Mouse (Mus musculus): ENCODE data around the gene Itgb5. TPM values are rescaled to one million over a fixed set of nuclear protein-coding genes. Genes with fewer than 3 reads are reported as not detected.

The Itgb5 gene
- polyA plus RNA-seq, 1 experiment: 59.7 TPM

- H3K9ac ChIP-seq (ENCODE audit: low read depth, poor library complexity, severe bottlenecking): no peak overlapping the region
- no peak overlapping the region for H3K4me3 ChIP-seq (ENCODE audit: low read depth, low read length)
- TF ChIP-seq EP300 (IDR thresholded peaks at IDR 0.05; ENCODE audit: insufficient read depth, low read depth, low read length): no peak
- no peak for TF ChIP-seq POLR2A (IDR thresholded peaks at IDR 0.05; ENCODE audit: insufficient read depth, low read length)
- no peak for TF ChIP-seq CTCF (IDR thresholded peaks at IDR 0.05; ENCODE audit: low read depth, low read length)
- peaks cover 6% of the 10 kb centered on the region for H3K9me3 ChIP-seq (replicated peaks; ENCODE audit: control insufficient read depth, insufficient read depth, low read length, poor library complexity, severe bottlenecking)
- no peaks in the 10 kb centered on the region for H3K36me3 ChIP-seq (ENCODE audit: control insufficient read depth, insufficient read depth, low read length, poor library complexity, severe bottlenecking)
- no peak overlapping the region for H3K27ac ChIP-seq (ENCODE audit: insufficient read depth, low read length)
- H3K4me1 ChIP-seq (ENCODE audit: control insufficient read depth, insufficient read depth, low read length): no peaks in the 10 kb centered on the region
- no peaks in the 10 kb centered on the region for H3K27me3 ChIP-seq (ENCODE audit: control insufficient read depth, insufficient read depth, low read length, poor library complexity, severe bottlenecking)
Measured at GRCm38 (mm10) chr16:33786657-33787390, 42.6 kb upstream of the Itgb5 start.

- Histone ChIP-seq H3K4me1 (ENCODE audit: control insufficient read depth, insufficient read depth, low read length) (peaks cover 4% of the 10 kb centered on the region), H3K27ac (ENCODE audit: insufficient read depth, low read length) (no peak within 1 kb of the TSS), H3K9ac (ENCODE audit: low read depth, poor library complexity, severe bottlenecking) (no peak within 1 kb of the TSS), H3K4me3 (ENCODE audit: low read depth, low read length) (no peak within 1 kb of the TSS), H3K36me3 (ENCODE audit: control insufficient read depth, insufficient read depth, low read length, poor library complexity, severe bottlenecking) (no peaks in the 10 kb centered on the region), H3K27me3 (ENCODE audit: control insufficient read depth, insufficient read depth, low read length, poor library complexity, severe bottlenecking) (no peaks in the 10 kb centered on the region), H3K9me3 (replicated peaks; ENCODE audit: control insufficient read depth, insufficient read depth, low read length, poor library complexity, severe bottlenecking) (peaks cover 6% of the 10 kb centered on the region)
- TF ChIP-seq POLR2A (IDR thresholded peaks at IDR 0.05; ENCODE audit: insufficient read depth, low read length) (no peak), CTCF (IDR thresholded peaks at IDR 0.05; ENCODE audit: low read depth, low read length) (no peak), EP300 (IDR thresholded peaks at IDR 0.05; ENCODE audit: insufficient read depth, low read depth, low read length) (no peak)
Measured at GRCm38 (mm10) chr16:33793846-33794791, 35.3 kb upstream of the Itgb5 start, which contains the start of gene Muc13. Gene Muc13, plus strand, starts transcription at chr16:33794037.

- TF ChIP-seq CTCF (IDR thresholded peaks at IDR 0.05; ENCODE audit: low read depth, low read length) (no peak), POLR2A (IDR thresholded peaks at IDR 0.05; ENCODE audit: insufficient read depth, low read length) (no peak)
- Histone ChIP-seq H3K27me3 (ENCODE audit: control insufficient read depth, insufficient read depth, low read length, poor library complexity, severe bottlenecking) (no peaks in the 10 kb centered on the region), H3K27ac (ENCODE audit: insufficient read depth, low read length) (no peak overlapping the region), H3K4me3 (ENCODE audit: low read depth, low read length) (no peak overlapping the region), H3K9ac (ENCODE audit: low read depth, poor library complexity, severe bottlenecking) (no peak overlapping the region), H3K9me3 (replicated peaks; ENCODE audit: control insufficient read depth, insufficient read depth, low read length, poor library complexity, severe bottlenecking) (peaks cover 1% of the 10 kb centered on the region; the same call in 1 of the 2 replicates), H3K36me3 (ENCODE audit: control insufficient read depth, insufficient read depth, low read length, poor library complexity, severe bottlenecking) (no peaks in the 10 kb centered on the region), H3K4me1 (ENCODE audit: control insufficient read depth, insufficient read depth, low read length) (peaks cover 4% of the 10 kb centered on the region)
Measured at GRCm38 (mm10) chr16:33795106-33795505, 34.4 kb upstream of the Itgb5 start.

GRCm38 (mm10) chr16:33795887-33796286 lies 33.6 kb upstream of the Itgb5 start:
- Histone ChIP-seq H3K9me3 (replicated peaks; ENCODE audit: control insufficient read depth, insufficient read depth, low read length, poor library complexity, severe bottlenecking) (no peaks in the 10 kb centered on the region), H3K9ac (ENCODE audit: low read depth, poor library complexity, severe bottlenecking) (no peak overlapping the region), H3K4me3 (ENCODE audit: low read depth, low read length) (no peak overlapping the region), H3K4me1 (ENCODE audit: control insufficient read depth, insufficient read depth, low read length) (peaks cover 4% of the 10 kb centered on the region), H3K27me3 (ENCODE audit: control insufficient read depth, insufficient read depth, low read length, poor library complexity, severe bottlenecking) (no peaks in the 10 kb centered on the region), H3K27ac (ENCODE audit: insufficient read depth, low read length) (no peak overlapping the region), H3K36me3 (ENCODE audit: control insufficient read depth, insufficient read depth, low read length, poor library complexity, severe bottlenecking) (no peaks in the 10 kb centered on the region)
- no peak for TF ChIP-seq POLR2A (IDR thresholded peaks at IDR 0.05; ENCODE audit: insufficient read depth, low read length)
- no peak for TF ChIP-seq EP300 (IDR thresholded peaks at IDR 0.05; ENCODE audit: insufficient read depth, low read depth, low read length)

GRCm38 (mm10) chr16:33796756-33797155 lies 32.7 kb upstream of the Itgb5 start:
- Histone ChIP-seq H3K4me3 (ENCODE audit: low read depth, low read length) (no peak overlapping the region), H3K4me1 (ENCODE audit: control insufficient read depth, insufficient read depth, low read length) (peaks cover 4% of the 10 kb centered on the region), H3K9me3 (replicated peaks; ENCODE audit: control insufficient read depth, insufficient read depth, low read length, poor library complexity, severe bottlenecking) (no peaks in the 10 kb centered on the region), H3K36me3 (ENCODE audit: control insufficient read depth, insufficient read depth, low read length, poor library complexity, severe bottlenecking) (no peaks in the 10 kb centered on the region), H3K27ac (ENCODE audit: insufficient read depth, low read length) (no peak overlapping the region), H3K9ac (ENCODE audit: low read depth, poor library complexity, severe bottlenecking) (no peak overlapping the region), H3K27me3 (ENCODE audit: control insufficient read depth, insufficient read depth, low read length, poor library complexity, severe bottlenecking) (no peaks in the 10 kb centered on the region)
- TF ChIP-seq CTCF (IDR thresholded peaks at IDR 0.05; ENCODE audit: low read depth, low read length) (no peak), EP300 (IDR thresholded peaks at IDR 0.05; ENCODE audit: insufficient read depth, low read depth, low read length) (no peak), POLR2A (IDR thresholded peaks at IDR 0.05; ENCODE audit: insufficient read depth, low read length) (no peak)

- peak; percentile 28 for TF ChIP-seq CTCF (IDR thresholded peaks at IDR 0.05; ENCODE audit: low read depth, low read length)
- TF ChIP-seq EP300 (IDR thresholded peaks at IDR 0.05; ENCODE audit: insufficient read depth, low read depth, low read length): no peak
- H3K4me1 ChIP-seq (ENCODE audit: control insufficient read depth, insufficient read depth, low read length): peaks cover 2% of the 10 kb centered on the region
- H3K4me3 ChIP-seq (ENCODE audit: low read depth, low read length): no peak overlapping the region
- no peak overlapping the region for H3K27ac ChIP-seq (ENCODE audit: insufficient read depth, low read length)
- no peaks in the 10 kb centered on the region for H3K9me3 ChIP-seq (replicated peaks; ENCODE audit: control insufficient read depth, insufficient read depth, low read length, poor library complexity, severe bottlenecking)
- no peak overlapping the region for H3K9ac ChIP-seq (ENCODE audit: low read depth, poor library complexity, severe bottlenecking)
- no peaks in the 10 kb centered on the region for H3K27me3 ChIP-seq (ENCODE audit: control insufficient read depth, insufficient read depth, low read length, poor library complexity, severe bottlenecking)
- no peaks in the 10 kb centered on the region for H3K36me3 ChIP-seq (ENCODE audit: control insufficient read depth, insufficient read depth, low read length, poor library complexity, severe bottlenecking)
Measured at GRCm38 (mm10) chr16:33797860-33798259, 31.6 kb upstream of the Itgb5 start.
